Mouse (Mus musculus): Measurements from ENCODE around the gene Rnf157.
"Not testable (repeated sequence)": the region's sequence is repeated elsewhere in the genome, so short reads cannot be mapped to it uniquely, and the experiment has no call there.

Rnf157 gene

GRCm38 (mm10) chr11:116384171-116384570 is 28.7 kb downstream of the Rnf157 start:
- no peak for DNase-seq (ENCODE audit: low spot score in 2 of 2)

DNA sequence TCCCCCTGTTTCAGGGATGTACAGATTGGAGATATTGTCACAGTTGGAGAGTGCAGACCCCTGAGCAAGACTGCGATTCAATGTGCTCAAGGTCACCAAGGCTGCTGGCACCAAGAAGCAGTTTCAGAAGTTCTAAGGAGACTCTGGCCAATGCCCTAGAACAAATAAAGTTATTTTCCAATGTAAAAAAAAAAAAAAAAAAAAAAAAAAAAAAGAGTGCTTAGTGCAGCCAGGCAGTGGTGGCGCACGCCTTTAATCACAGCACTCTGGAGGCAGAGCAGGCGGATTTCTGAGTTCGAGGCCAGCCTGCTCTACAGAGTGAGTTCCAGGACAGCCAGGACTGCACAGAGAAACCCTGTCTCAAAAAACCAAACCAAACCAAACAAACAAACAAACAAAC is 29.8 kb downstream of the Rnf157 start:
- not testable (repeated sequence) for DNase-seq (ENCODE audit: low spot score in 2 of 2)

DNA sequence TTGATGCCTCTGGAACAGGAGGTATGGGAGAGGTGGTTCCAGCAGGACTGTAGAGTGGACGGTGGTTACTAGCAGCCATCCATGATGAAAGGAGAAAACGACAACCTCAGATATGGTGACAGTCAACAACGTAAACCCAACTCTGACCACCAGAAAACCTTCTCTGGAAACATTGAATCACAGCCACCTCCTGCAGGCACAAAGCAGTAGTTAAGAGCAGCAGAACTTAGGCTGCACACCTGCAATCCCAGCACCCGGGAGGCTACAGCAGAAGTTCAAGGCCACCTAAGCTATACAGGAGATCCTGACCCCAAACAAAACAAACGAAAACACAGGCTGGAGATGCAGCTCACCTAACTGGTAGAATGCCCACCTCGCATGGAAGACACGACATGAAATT is 32.1 kb downstream of the Rnf157 start:
- no peak for DNase-seq (ENCODE audit: low spot score in 2 of 2)

GRCm38 (mm10) chr11:116379530-116379929 is 33.3 kb downstream of the Rnf157 start:
- DNase-seq (ENCODE audit: low spot score in 2 of 2) = no peak

GRCm38 (mm10) chr11:116376945-116377661 is 35.7 kb downstream of the Rnf157 start:
- DNase-seq (ENCODE audit: low spot score in 2 of 2) = peak; percentile 56 to 61

DNA sequence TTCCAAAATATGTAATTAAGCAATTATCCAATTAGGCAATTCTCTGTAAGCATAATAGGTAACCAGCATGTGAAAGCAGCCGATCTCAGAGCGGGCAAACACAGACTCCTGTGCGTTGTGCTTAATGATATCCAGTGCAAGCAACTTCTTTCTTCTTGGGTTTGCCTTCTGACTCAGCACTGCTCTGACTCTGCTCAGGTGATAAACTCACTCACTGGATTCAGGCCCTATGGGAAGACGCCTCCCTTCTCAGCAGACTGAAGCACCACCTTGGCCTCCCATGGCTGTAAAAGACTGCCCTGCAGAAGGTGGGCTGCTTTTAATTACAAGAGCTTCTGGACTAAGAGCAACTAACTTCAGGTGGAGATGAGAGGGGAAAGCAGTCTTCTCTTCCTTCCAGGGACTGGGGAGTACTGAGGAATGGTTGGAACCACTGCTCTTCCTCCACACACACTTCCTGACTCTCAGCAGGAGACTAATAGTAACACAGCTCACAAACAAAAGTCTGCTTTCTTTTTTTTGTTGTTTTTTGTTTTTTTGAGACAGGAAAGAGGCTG is 40.9 kb downstream of the Rnf157 start:
- DNase-seq (ENCODE audit: low spot score in 2 of 2) = no peak

- peak; percentile 34 to 48 for DNase-seq (ENCODE audit: low spot score in 2 of 2)
Measured at GRCm38 (mm10) chr11:116369633-116370032, 43.2 kb downstream of the Rnf157 start.

DNA sequence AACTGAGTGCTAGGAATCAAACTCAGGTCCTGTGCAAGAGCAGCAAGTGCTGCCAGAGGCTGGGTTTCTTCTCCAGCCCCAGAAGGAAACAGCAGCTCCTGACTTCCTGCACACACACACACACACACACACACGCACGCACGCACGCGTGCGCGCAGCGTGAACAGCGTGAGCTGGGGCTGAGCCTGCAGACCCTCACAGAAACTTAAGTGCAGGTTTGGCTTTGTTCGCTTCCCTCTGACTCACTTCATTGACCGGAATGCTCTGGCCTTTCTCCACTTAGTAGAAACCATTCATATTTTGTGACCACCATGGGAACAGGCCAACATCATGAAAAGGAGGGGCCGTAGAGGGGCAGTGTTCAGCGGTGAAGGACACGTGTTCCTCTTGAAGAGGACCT is 43.8 kb downstream of the Rnf157 start:
- no peak for DNase-seq (ENCODE audit: low spot score in 2 of 2)

GRCm38 (mm10) chr11:116368116-116368515 is 44.7 kb downstream of the Rnf157 start:
- peak; percentile 83 to 86 for DNase-seq (ENCODE audit: low spot score in 2 of 2)

- DNase-seq (ENCODE audit: low spot score in 2 of 2) = no peak
Measured at GRCm38 (mm10) chr11:116366647-116367046, 46.2 kb downstream of the Rnf157 start.

GRCm38 (mm10) chr11:116366124-116366523 is 46.7 kb downstream of the Rnf157 start:
- no peak for DNase-seq (ENCODE audit: low spot score in 2 of 2)

GRCm38 (mm10) chr11:116365432-116365831 is 47.4 kb downstream of the Rnf157 start:
- DNase-seq (ENCODE audit: low spot score in 2 of 2) = no peak

GRCm38 (mm10) chr11:116362015-116362414 is 50.8 kb downstream of the Rnf157 start:
- DNase-seq (ENCODE audit: low spot score in 2 of 2) = peak; percentile 38 to 48

- DNase-seq (ENCODE audit: low spot score in 2 of 2) = not testable (repeated sequence)
Measured at GRCm38 (mm10) chr11:116360915-116361314, 51.9 kb downstream of the Rnf157 start.

DNA sequence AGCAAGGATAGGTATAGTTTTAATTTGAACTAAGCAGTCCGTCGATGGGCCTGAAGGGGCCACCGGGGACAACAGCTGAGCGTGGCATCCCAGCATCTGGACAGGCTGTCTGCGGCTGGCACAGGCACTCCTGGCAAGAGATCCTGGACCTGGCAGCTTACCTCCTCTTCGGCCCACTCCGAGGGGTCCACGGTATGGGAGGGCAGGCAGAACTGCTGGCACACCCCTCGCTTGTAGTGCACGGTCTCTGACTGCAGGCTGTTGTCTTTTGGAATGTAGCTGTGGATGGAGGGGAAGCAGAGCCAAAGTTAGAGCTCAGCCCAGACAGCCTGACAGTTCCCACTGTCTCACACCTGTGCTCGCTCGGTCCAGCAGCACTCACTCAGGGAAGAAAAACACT is 53.2 kb downstream of the Rnf157 start:
- no peak for DNase-seq (ENCODE audit: low spot score in 2 of 2)

DNA sequence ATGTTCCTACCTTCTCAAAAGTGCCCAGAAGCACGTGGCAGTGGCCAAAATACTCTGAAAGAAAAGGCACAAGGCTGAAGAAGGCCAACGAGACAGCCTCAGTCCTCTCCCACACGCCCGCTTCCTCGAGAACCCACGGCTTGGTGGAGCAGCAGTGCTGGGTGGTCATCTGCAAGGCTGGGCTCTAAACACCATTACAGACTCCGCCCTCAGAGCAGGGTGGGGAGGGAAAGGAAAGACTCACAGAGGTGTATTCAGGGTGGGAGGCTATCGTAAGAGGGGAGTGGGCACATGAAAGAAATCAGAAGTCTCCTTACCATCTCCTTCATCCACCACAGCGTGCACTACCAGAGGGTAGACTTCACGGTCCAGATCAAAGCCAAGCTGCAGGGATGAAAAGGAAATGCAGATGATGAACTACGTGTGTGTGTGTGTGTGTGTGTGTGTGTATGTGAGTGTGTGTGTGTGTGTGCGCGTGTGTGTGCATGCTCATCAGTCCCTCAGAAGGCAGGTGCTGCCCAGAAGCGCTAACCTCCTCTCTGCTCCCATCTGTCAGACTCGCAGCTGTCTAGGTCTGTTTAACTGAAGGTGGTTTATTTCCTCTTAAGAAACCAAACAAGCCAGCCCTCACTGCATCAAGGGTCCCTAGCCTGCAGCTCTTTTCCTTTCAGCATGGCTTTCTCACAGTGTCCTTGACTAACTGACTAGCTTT is 53.8 kb downstream of the Rnf157 start:
- DNase-seq (ENCODE audit: low spot score in 2 of 2) = peak; percentile 17 to 34

DNA sequence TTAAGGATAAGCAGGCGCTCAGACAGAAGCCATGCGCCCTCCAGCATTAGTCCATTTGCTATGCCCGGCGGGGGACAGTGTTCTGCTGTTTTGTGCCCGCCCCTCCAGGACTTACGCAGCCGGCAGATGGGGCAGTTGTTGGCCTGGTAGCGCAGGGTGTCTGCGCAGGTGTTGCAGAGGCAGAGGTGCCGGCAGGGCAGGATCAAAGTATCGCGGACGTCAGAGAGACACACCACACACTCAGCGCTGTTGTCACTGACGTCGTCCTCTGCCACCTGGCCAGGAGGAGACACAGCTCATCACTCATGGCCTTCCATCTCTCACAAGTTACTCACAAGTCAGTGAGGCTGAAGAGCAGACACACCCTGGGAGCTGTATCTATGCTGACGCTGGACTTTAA is 58.3 kb downstream of the Rnf157 start:
- DNase-seq (ENCODE audit: low spot score in 2 of 2) = no peak

DNA sequence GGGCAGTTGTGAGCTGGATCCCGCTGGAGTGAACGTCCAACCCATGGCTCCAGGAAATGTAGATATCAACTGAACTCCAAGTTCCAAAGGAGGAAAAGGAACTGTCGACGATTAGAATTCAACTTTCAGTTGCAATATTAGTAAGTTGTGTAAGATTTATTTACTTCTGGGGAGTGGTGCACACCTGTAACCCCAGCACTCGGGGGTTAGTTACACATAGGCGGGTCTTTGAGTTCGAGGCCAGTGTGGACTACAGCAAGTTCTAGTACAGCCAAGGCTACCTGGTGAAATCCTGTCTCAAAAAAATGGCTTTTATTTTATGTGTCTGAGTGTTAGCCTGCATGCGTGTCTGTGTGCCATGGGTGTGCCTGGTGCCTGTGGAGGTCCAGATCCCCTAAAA is 59.3 kb downstream of the Rnf157 start:
- DNase-seq (ENCODE audit: low spot score in 2 of 2) = no peak

DNA sequence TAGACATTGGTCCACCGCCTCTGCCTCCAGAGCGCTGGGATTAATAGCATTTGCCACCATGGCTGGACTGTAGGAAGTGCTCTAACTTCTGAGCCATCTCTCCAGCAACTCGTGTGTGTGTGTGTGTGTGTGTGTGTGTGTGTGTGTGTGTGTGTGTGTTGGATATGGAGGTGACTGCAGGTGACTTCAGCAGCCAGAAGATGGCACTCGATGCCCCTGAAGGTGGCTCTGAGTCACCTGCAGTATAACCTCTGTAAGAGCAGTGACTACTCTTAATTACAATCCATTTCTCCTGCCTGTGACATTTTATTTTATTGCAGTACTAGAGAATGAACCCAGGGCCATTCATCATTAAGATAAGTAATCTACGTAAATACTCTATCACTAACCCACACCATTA is 61.5 kb downstream of the Rnf157 start:
- no peak for DNase-seq (ENCODE audit: low spot score in 2 of 2)

- DNase-seq (ENCODE audit: low spot score in 2 of 2) = no peak
Measured at GRCm38 (mm10) chr11:116347955-116348354, 64.9 kb downstream of the Rnf157 start.

DNA sequence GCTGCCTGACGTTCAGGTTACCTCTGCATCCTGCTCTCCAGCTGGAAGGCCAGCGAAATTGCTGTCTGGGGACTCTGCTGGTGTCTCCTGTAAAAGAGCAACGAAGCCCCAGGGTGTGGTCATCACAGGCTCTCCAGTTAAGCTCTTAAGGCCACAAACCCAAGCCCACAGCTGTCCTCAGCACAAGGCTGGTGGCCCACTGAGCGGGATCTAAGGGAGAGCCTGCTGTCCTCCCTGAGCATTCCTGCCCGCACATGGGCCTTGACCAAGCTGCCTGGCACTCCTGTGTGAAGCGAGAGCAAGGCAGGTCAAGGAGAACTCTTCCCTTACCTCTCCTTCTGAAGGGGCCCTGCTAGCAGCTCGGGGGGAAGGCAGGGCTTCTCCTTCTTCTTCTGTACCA is 65.8 kb downstream of the Rnf157 start:
- DNase-seq (ENCODE audit: low spot score in 2 of 2) = no peak

DNA sequence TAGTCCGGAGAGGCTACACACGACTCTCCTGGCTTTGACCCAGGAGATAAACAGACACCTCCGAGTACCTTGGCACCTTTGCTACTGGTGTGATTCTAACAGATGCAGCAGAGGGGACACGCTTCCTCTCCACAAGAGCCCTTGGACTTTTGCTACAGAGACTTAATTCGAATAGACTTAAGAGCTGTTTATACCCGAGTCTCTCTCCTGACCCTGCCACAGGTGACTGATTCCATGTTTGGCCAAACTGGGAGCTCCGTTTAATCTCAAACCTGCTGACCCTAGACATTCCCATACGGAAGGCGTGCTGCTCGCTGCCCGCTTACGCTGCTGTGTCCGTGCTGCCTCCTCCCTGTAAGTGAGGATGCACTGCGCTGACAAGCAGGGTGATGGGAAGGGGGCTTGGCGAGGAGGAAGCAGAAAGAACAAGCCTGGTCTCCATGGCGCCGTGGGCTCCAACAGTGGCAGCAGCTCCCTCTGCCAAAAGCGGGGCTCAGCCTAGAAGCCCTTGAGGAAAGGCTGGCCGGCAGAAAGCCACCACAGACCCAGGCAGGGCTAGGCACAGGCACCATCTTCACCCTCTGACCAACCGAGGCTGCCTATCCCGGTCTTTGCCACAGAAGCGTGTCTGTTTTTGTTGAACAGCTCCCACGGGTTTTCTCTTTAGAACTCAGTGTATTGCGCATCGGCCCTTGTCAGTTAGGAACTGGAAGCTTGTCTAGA is 70.6 kb downstream of the Rnf157 start:
- DNase-seq (ENCODE audit: low spot score in 2 of 2) = no peak
